ENCODE assay signal across 17 mouse cellular contexts in genomic region chr10:89263396-89263795, GRCm38 (mm10).
DNase-seq lines count a peak whose midpoint lies in the region.
"Had no signal": no experiment of that assay in that cellular context is flagged by ENCODE, and none has a peak within 500 bp of the region (broad histone marks: within the 10 kb centered on the region; RNA-seq: fewer than 3 reads in every experiment).

No protein-coding gene starts in this region.

- DNase-seq in frontal cortex, postnatal 36 days (ENCODE audit: low spot score in 2 of 2): peak; percentile 29 to 30
- no peak for DNase-seq in frontal cortex, postnatal 10 days (ENCODE audit: low spot score in 2 of 2)
- DNase-seq in right cerebral cortex, adult 18-20 months: peak; percentile 38
- DNase-seq in right cerebral cortex, postnatal 4 days: no peak
- DNase-seq in 3T3-L1 (ENCODE audit: low read depth, low spot score): peak; percentile 63
- peak; percentile 5 for DNase-seq in Muller cell, postnatal 12 days (ENCODE audit: inconsistent ontology term)
- no peak for DNase-seq in layer of hippocampus, postnatal 14 days (ENCODE audit: low spot score in 2 of 2)
- DNase-seq in thymus, adult 18-20 months: no peak
- DNase-seq: adrenal gland, adult 2 months; adrenal gland, postnatal 14 days; cerebellum, adult 11-12 months; cerebellum, adult 8-10 months; cerebellum, postnatal 10 days; cerebellum, postnatal 36 days; embryo, embryonic 11 days; gastrocnemius, postnatal 25 days; heart, adult 2 months had no signal

Comparison
In these comparisons a context has a peak if more than half of its experiments do, and no peak if none do; other contexts are left out.
1. DNase-seq: peak in frontal cortex, postnatal 36 days (2 of 2), right cerebral cortex, adult 18-20 months (single experiment), 3T3-L1 (single experiment) and Muller cell, postnatal 12 days (single experiment); none in frontal cortex, postnatal 10 days (0 of 2), right cerebral cortex, postnatal 4 days (single experiment), layer of hippocampus, postnatal 14 days (0 of 2) and thymus, adult 18-20 months (0 of 2).